8 mouse cellular contexts compared by ENCODE assay signal in the genomic region with DNA sequence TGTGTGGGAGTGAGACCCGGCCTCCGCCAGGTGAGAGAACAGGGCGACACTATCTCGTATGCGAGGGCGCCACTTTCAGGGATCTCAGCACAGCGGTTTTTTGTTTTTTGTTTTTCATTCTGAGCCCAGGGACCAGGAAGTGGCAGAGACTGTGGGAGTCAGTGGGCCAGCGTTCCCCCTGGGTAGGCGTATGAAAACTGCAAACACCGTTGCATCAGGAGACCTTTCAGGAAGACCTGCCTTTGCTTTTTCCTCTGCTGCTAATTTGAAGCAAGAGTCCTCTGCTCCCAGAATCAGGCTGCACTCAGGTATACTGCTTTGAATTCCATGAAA. TPM values are rescaled to one million over a fixed set of nuclear protein-coding genes. Genes with fewer than 3 reads are reported as not detected.
DNase-seq lines count a peak whose midpoint lies in the region; ATAC-seq lines count a peak whose summit lies in the region.

No protein-coding gene starts in this region.

- H3K27me3 ChIP-seq in kidney, embryonic 16.5 days (ENCODE audit: insufficient read depth, low read length) = no peaks in the 10 kb centered on the region
- peaks cover 4% of the 10 kb centered on the region; the same call in 1 of the 2 replicates for H3K27me3 ChIP-seq in embryonic facial prominence, embryonic 11.5 days (ENCODE audit: control insufficient read depth, insufficient read depth, low read length)
- H3K27me3 ChIP-seq in hindbrain, embryonic 14.5 days (ENCODE audit: control insufficient read depth, insufficient read depth, low read length) = no peaks in the 10 kb centered on the region
- no peaks in the 10 kb centered on the region for H3K27me3 ChIP-seq in midbrain, embryonic 13.5 days

- WGBS in kidney, embryonic 16.5 days = 2% methylated on average over 10 of the region's 10 CpGs
- 2% methylated on average over 10 of the region's 10 CpGs for WGBS in embryonic facial prominence, embryonic 11.5 days
- 4% methylated on average over 10 of the region's 10 CpGs for WGBS in hindbrain, embryonic 14.5 days
- WGBS in midbrain, embryonic 13.5 days = 4% methylated on average over 10 of the region's 10 CpGs

- no peaks in the 10 kb centered on the region for H3K9me3 ChIP-seq in kidney, embryonic 16.5 days (ENCODE audit: low read length)
- no peaks in the 10 kb centered on the region for H3K9me3 ChIP-seq in embryonic facial prominence, embryonic 11.5 days (replicated peaks; ENCODE audit: control insufficient read depth, low read length)
- H3K9me3 ChIP-seq in hindbrain, embryonic 14.5 days (ENCODE audit: control insufficient read depth, low read length) = no peaks in the 10 kb centered on the region
- no peaks in the 10 kb centered on the region for H3K9me3 ChIP-seq in midbrain, embryonic 13.5 days

- H3K9ac ChIP-seq in kidney, embryonic 16.5 days (replicated peaks; ENCODE audit: low read length) = peak overlapping the region; percentile 57
- H3K9ac ChIP-seq in embryonic facial prominence, embryonic 11.5 days (replicated peaks; ENCODE audit: low read length) = no peak overlapping the region
- H3K9ac ChIP-seq in hindbrain, embryonic 14.5 days = peak overlapping the region; percentile 76
- peak overlapping the region; percentile 70 for H3K9ac ChIP-seq in midbrain, embryonic 13.5 days (replicated peaks)

- H3K27ac ChIP-seq in kidney, embryonic 16.5 days (ENCODE audit: low read length) = no peak overlapping the region
- H3K27ac ChIP-seq in embryonic facial prominence, embryonic 11.5 days (replicated peaks; ENCODE audit: low read depth, low read length) = no peak overlapping the region
- no peak overlapping the region for H3K27ac ChIP-seq in hindbrain, embryonic 14.5 days
- H3K27ac ChIP-seq in midbrain, embryonic 13.5 days = no peak overlapping the region

- peak overlapping the region; percentile 88 for H3K4me2 ChIP-seq in kidney, embryonic 16.5 days (replicated peaks; ENCODE audit: low read depth, low read length)
- H3K4me2 ChIP-seq in embryonic facial prominence, embryonic 11.5 days (ENCODE audit: low read depth, low read length) = peak overlapping the region; percentile 85
- peak overlapping the region; percentile 93 for H3K4me2 ChIP-seq in hindbrain, embryonic 14.5 days (replicated peaks)
- H3K4me2 ChIP-seq in midbrain, embryonic 13.5 days (replicated peaks) = peak overlapping the region; percentile 94

- no peak for DNase-seq in kidney, adult 11 months
- DNase-seq in embryonic facial prominence, embryonic 11.5 days (ENCODE audit: low spot score) = no peak
- DNase-seq in hindbrain, embryonic 14.5 days (ENCODE audit: low spot score) = no peak
- no peak for DNase-seq in cerebellum, postnatal 10 days
- DNase-seq in left cerebral cortex, adult 18-20 months (ENCODE audit: low spot score in 2 of 2) = no peak
- no peak for DNase-seq in spleen, postnatal 14 days (ENCODE audit: low spot score in 2 of 2)

- H3K4me1 ChIP-seq in kidney, embryonic 16.5 days (ENCODE audit: insufficient read depth, low read length) = peaks cover 6% of the 10 kb centered on the region; the same call in 1 of the 2 replicates
- peaks cover 2% of the 10 kb centered on the region; the same call in 1 of the 2 replicates for H3K4me1 ChIP-seq in embryonic facial prominence, embryonic 11.5 days (ENCODE audit: control insufficient read depth, insufficient read depth, low read length)
- H3K4me1 ChIP-seq in hindbrain, embryonic 14.5 days (replicated peaks; ENCODE audit: control insufficient read depth, insufficient read depth, low read length) = peaks cover 4% of the 10 kb centered on the region
- 0 out of 2 replicates have a peak, but pooled peaks cover 8% of the 10 kb centered on the region for H3K4me1 ChIP-seq in midbrain, embryonic 13.5 days (replicated peaks)

- H3K4me3 ChIP-seq in kidney, embryonic 16.5 days (ENCODE audit: low read length) = peak overlapping the region; percentile 59
- H3K4me3 ChIP-seq in embryonic facial prominence, embryonic 11.5 days (ENCODE audit: low read depth, low read length) = peak overlapping the region; percentile 41
- H3K4me3 ChIP-seq in hindbrain, embryonic 14.5 days (replicated peaks; ENCODE audit: low read length) = peak overlapping the region; percentile 67
- peak overlapping the region; percentile 64 for H3K4me3 ChIP-seq in midbrain, embryonic 13.5 days (replicated peaks)

- ATAC-seq in kidney, embryonic 16.5 days (ENCODE audit: low FRiP score, low TSS enrichment) = no peak
- no peak for ATAC-seq in embryonic facial prominence, embryonic 11.5 days (replicated peaks; ENCODE audit: insufficient number of reproducible peaks, low FRiP score, low TSS enrichment, low read depth)
- no peak for ATAC-seq in hindbrain, embryonic 14.5 days (ENCODE audit: low FRiP score)
- ATAC-seq in midbrain, embryonic 13.5 days = no peak; the same call in 1 of the 2 replicates

- H3K36me3 ChIP-seq in kidney, embryonic 16.5 days (ENCODE audit: insufficient read depth, low read length) = no peaks in the 10 kb centered on the region
- no peaks in the 10 kb centered on the region for H3K36me3 ChIP-seq in embryonic facial prominence, embryonic 11.5 days (replicated peaks; ENCODE audit: control insufficient read depth, insufficient read depth, low read depth, low read length)
- H3K36me3 ChIP-seq in hindbrain, embryonic 14.5 days (replicated peaks; ENCODE audit: control insufficient read depth, insufficient read depth) = no peaks in the 10 kb centered on the region
- H3K36me3 ChIP-seq in midbrain, embryonic 13.5 days = no peaks in the 10 kb centered on the region

RNA-seq across cellular contexts. Expression of a gene that starts 0.4 kb away (rescaled TPM):
- polyA plus RNA-seq in kidney, embryonic 16.5 days (2015; fragmentation: Nextera tagmentation; extraction: Ambion mirVana) = 7.5 and 7.7 TPM in 2 replicates
- polyA plus RNA-seq in embryonic facial prominence, embryonic 11.5 days (2014; fragmentation: Nextera tagmentation; extraction: Ambion mirVana) = 0.31 and 0.52 TPM in 2 replicates
- polyA plus RNA-seq in hindbrain, embryonic 14.5 days (2014; fragmentation: Nextera tagmentation; extraction: Ambion mirVana) = 1.2 TPM in 2 replicates
- 0.26 and 0.27 TPM in 2 replicates for polyA plus RNA-seq in midbrain, embryonic 13.5 days (2015; fragmentation: Nextera tagmentation; extraction: Ambion mirVana)
- total RNA-seq in left cerebral cortex, adult 18-20 months (2021) = 1 to 10 TPM; 1.7 to 2.1 TPM
